Mouse (Mus musculus) liver, embryonic 14.5 days (tissue): ENCODE results near the gene Med28. TPM values are rescaled to one million over a fixed set of nuclear protein-coding genes. Genes with fewer than 3 reads are reported as not detected.

Experiments used
- ATAC-seq: fragments of 200-750 bp; cut with Nextera tagmentation; 2 replicates; pipeline ENCODE4 v1.8.0; 2017; ENCODE audit warnings: moderate number of reproducible peaks, mild to moderate bottlenecking, moderate library complexity; ENCODE audit not compliant: insufficient read depth
- DNase-seq, 3 experiments: peaks; one replicate each; pipeline ENCODE4 v3.0.0-alpha.2; 2012 to 2013; ENCODE audit warnings: low read depth in 3 of 3, low spot score in 3 of 3
- H3K27ac ChIP-seq: fragments of 300-500 bp; sonication (generic); 2 replicates; pipeline ENCODE4 v1.5.1; 2014; ENCODE audit warnings: moderate library complexity, mild to moderate bottlenecking, control low read depth, inconsistent platforms
- H3K27me3 ChIP-seq: fragments of 300-500 bp; sonication (generic); 2 replicates; pipeline ENCODE4 v1.6.1; 2014; ENCODE audit warnings: mild to moderate bottlenecking, low read length, moderate library complexity; ENCODE audit not compliant: control insufficient read depth, insufficient read depth
- H3K36me3 ChIP-seq: fragments of 300-500 bp; sonication (generic); replicated peaks from 2 replicates; pipeline ENCODE4 v1.6.1; 2014; ENCODE audit warnings: low read depth; ENCODE audit not compliant: control insufficient read depth, insufficient read depth
- H3K4me1 ChIP-seq, 2 experiments: fragments of 200-500 bp in 1 of 2; fragments of 300-500 bp in 1 of 2; sonication (generic) in 1 of 2; replicated peaks; 2 replicates each; pipeline ENCODE4 v1.6.1; 2012 to 2014; ENCODE audit warnings: antibody characterized with exemption in 1 of 2, inconsistent platforms in 1 of 2, low read length in 1 of 2; ENCODE audit not compliant: control insufficient read depth in 2 of 2, insufficient read depth in 2 of 2
- H3K4me2 ChIP-seq: fragments of 300-500 bp; sonication (generic); 2 replicates; pipeline ENCODE4 v1.6.1; 2014; ENCODE audit warnings: low read depth, mild to moderate bottlenecking, control low read depth, moderate library complexity
- H3K4me3 ChIP-seq, 2 experiments: fragments of 200-500 bp in 1 of 2; fragments of 300-500 bp in 1 of 2; sonication (generic) in 1 of 2; 2 replicates each; pipeline ENCODE4 v1.5.1; 2012 to 2014; ENCODE audit warnings: low read depth in 2 of 2, low read length in 2 of 2, mild to moderate bottlenecking in 2 of 2, control low read depth in 1 of 2, inconsistent platforms in 1 of 2, moderate library complexity in 1 of 2; ENCODE audit not compliant: insufficient read depth in 1 of 2
- H3K9ac ChIP-seq: fragments of 300-500 bp; sonication (generic); replicated peaks from 2 replicates; pipeline ENCODE4 v1.6.1; 2014; ENCODE audit warnings: mild to moderate bottlenecking, control low read depth, moderate library complexity
- H3K9me3 ChIP-seq: fragments of 300-500 bp; sonication (generic); 2 replicates; pipeline ENCODE4 v1.6.1; 2016; ENCODE audit warnings: low read length, mixed read lengths; ENCODE audit not compliant: control insufficient read depth
- CTCF ChIP-seq: IDR thresholded peaks from 2 replicates; pipeline ENCODE4 v1.5.1; 2016; ENCODE audit warnings: antibody characterized with exemption, low read depth, control low read depth
- EP300 ChIP-seq: IDR thresholded peaks from 2 replicates; pipeline ENCODE4 v1.6.1; 2016; ENCODE audit warnings: antibody characterized with exemption, low read depth
- WGBS: fragments of 180-500 bp; shearing (Covaris S2); extraction: QIAGEN DNeasy Blood & Tissue Kit; methylation state at CpG from one replicate; pipeline ENCODE4 v1.1.7; 2014; ENCODE audit not compliant: insufficient replicate concordance; 5-methylcytosine and 5-hydroxymethylcytosine counted together
- polyA plus RNA-seq, 2 experiments: library from polyadenylated mRNA; depleted of rRNA in 1 of 2; stranded (reverse) in 1 of 2; unstranded in 1 of 2; fragments of >200 nt; fragmentation: Nextera tagmentation in 1 of 2; extraction: Ambion mirVana in 1 of 2; gene quantifications; 2 replicates each; pipeline versions ENCODE4 v1.2.1 to v1.2.3; 2012 to 2014

The Med28 gene
- polyA plus RNA-seq, 2 experiments: 37.6 to 99.8 TPM

- WGBS: 58% methylated on average over 1 of the region's 1 CpGs
- H3K36me3 ChIP-seq: no peaks in the 10 kb centered on the region
- H3K4me1 ChIP-seq: no peaks in the 10 kb centered on the region
- TF ChIP-seq CTCF: no peak
- TF ChIP-seq EP300: no peak
- no peak overlapping the region for H3K4me2 ChIP-seq
- DNase-seq (no peak), ATAC-seq (no peak)
- H3K9ac ChIP-seq: no peak overlapping the region
- H3K4me3 ChIP-seq: no peak overlapping the region
- no peaks in the 10 kb centered on the region for H3K27me3 ChIP-seq
- H3K27ac ChIP-seq: no peak overlapping the region
- no peaks in the 10 kb centered on the region for H3K9me3 ChIP-seq
Measured at GRCm38 (mm10) chr5:45565829-45566228, 45.8 kb downstream of the Med28 start.

- Histone ChIP-seq H3K4me1 (no peaks in the 10 kb centered on the region), H3K27ac (no peak overlapping the region), H3K4me3 (no peak overlapping the region), H3K27me3 (no peaks in the 10 kb centered on the region), H3K4me2 (no peak overlapping the region), H3K9ac (no peak overlapping the region), H3K9me3 (no peaks in the 10 kb centered on the region), H3K36me3 (no peaks in the 10 kb centered on the region)
- DNase-seq (no peak), ATAC-seq (no peak)
- no peak for TF ChIP-seq EP300
- no peak for TF ChIP-seq CTCF
- WGBS: 29% methylated on average over 5 of the region's 5 CpGs
Measured at GRCm38 (mm10) chr5:45572816-45573215, 52.8 kb downstream of the Med28 start.

GRCm38 (mm10) chr5:45576716-45577115 lies 56.7 kb downstream of the Med28 start:
- no peaks in the 10 kb centered on the region for H3K27me3 ChIP-seq
- TF ChIP-seq EP300: no peak
- TF ChIP-seq CTCF: no peak
- no peaks in the 10 kb centered on the region for H3K36me3 ChIP-seq
- DNase-seq (no peak), ATAC-seq (no peak)
- H3K4me1 ChIP-seq: no peaks in the 10 kb centered on the region
- H3K27ac ChIP-seq: no peak overlapping the region
- H3K4me3 ChIP-seq: no peak overlapping the region
- no peak overlapping the region for H3K9ac ChIP-seq
- WGBS: 60% methylated on average over 3 of the region's 3 CpGs
- H3K9me3 ChIP-seq: no peaks in the 10 kb centered on the region
- no peak overlapping the region for H3K4me2 ChIP-seq

GRCm38 (mm10) chr5:45577376-45577775 lies 57.3 kb downstream of the Med28 start:
- Histone ChIP-seq H3K27me3 (no peaks in the 10 kb centered on the region), H3K4me3 (no peak overlapping the region), H3K4me1 (no peaks in the 10 kb centered on the region), H3K9ac (no peak overlapping the region), H3K36me3 (no peaks in the 10 kb centered on the region), H3K4me2 (no peak overlapping the region), H3K27ac (no peak overlapping the region), H3K9me3 (no peaks in the 10 kb centered on the region)
- ATAC-seq: no peak
- DNase-seq: no peak
- 73% methylated on average over 1 of the region's 1 CpGs for WGBS
- no peak for TF ChIP-seq EP300
- TF ChIP-seq CTCF: no peak

Other genes starting within 250 kb of the Med28 start
- 32.6 and 34.3 TPM in 2 replicates for gene Qdpr, start 70.0 kb upstream of the Med28 start, polyA plus RNA-seq (2012; rRNA removed)
- gene Qdpr, start 70.0 kb upstream of the Med28 start, polyA plus RNA-seq (2014; fragmentation: Nextera tagmentation; extraction: Ambion mirVana): 61.1 and 68.2 TPM in 2 replicates
- gene Clrn2, start 66.5 kb upstream of the Med28 start, polyA plus RNA-seq (2012; rRNA removed): not detected in 2 replicates
- not detected in 2 replicates for gene Clrn2, start 66.5 kb upstream of the Med28 start, polyA plus RNA-seq (2014; fragmentation: Nextera tagmentation; extraction: Ambion mirVana)
- gene Lap3, start 26.9 kb upstream of the Med28 start, polyA plus RNA-seq (2012; rRNA removed): 15.4 and 24.3 TPM in 2 replicates
- 38.8 and 39.8 TPM in 2 replicates for gene Lap3, start 26.9 kb upstream of the Med28 start, polyA plus RNA-seq (2014; fragmentation: Nextera tagmentation; extraction: Ambion mirVana)
- gene Fam184b, start 119.4 kb downstream of the Med28 start, polyA plus RNA-seq (2012; rRNA removed): 0.04 TPM in 2 replicates
- gene Fam184b, start 119.4 kb downstream of the Med28 start, polyA plus RNA-seq (2014; fragmentation: Nextera tagmentation; extraction: Ambion mirVana): 0.09 TPM in 1 of 2 replicates, not detected in the other
- 12.5 and 28.2 TPM in 2 replicates for gene Ncapg, start 149.7 kb downstream of the Med28 start, polyA plus RNA-seq (2012; rRNA removed)
- gene Ncapg, start 149.7 kb downstream of the Med28 start, polyA plus RNA-seq (2014; fragmentation: Nextera tagmentation; extraction: Ambion mirVana): 57.4 and 60.6 TPM in 2 replicates